Mouse (Mus musculus) natural killer cell, adult 2 months (primary cell): ENCODE results near the gene Lrrc75b.

Source experiments
- DNase-seq, 2 experiments: peaks; one replicate each; pipeline ENCODE4 v3.0.0; 2022; ENCODE audit warnings: low spot score in 2 of 2

Gene Lrrc75b

DNA sequence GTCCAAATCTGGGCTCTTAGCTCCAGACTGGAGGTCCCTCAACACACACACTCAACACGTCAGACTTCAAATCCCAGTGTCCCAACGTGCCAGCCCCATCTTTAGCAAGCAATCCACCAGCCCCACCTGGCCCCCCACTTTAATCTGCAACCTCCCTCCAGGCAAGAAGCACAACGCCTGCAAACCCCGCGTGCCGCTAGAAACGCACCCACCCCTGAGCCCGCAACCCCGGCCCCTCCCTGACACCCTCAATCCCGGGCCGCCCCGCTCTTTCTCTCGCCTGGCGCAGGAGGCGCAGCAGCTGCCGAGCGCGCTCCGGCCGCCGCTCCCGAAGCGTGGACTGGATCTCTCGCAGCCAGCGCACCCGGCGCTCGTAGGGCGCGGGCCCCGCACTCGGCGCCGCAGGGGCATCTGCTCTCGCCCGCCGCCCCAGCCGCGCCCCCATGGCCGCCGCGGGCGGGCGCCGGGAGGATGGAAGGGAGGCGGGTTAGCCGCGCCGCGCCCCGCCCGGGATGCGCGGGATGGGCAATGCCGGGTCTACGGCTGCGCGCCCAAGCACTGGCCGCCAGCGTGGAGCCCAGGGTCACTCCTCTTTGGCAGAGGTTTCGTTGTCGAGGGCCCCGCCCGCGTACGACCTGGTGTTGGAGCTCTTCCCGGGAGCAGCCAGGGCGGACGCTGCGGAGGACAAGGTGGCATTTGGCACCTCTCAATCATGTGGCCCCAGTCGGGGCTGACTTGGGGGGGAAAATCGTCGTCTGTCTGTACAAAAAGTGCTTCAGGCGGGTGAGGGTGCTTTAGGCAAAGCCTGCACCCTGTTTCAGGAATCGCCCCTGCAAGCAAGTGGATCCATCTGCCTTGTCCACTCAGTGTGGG, at the start of gene Lrrc75b:
TSS of gene Lrrc75b (minus strand) at position 655 of the 873 bp plus-strand sequence.
- no peak for DNase-seq

DNA sequence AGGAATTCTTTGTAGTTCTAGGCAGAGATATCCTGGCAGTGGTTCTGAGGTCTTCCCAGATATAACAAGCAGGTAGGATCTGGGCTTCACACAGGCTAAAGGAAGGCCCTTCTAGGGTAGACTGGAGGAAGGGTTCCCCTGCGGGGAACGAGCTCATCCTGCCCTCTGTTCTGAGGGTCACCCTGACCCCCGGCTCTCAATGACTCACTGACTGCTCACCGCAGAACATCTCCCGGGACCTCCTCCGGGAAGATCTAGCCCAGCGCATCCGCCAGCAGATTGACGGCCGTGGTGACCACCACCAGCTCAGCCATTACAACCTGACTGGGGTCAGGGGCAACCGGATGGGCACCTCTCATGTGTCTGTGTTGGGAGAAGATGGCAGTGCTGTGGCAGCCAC, 48.8 kb upstream of the Lrrc75b start:
- no peak for DNase-seq

DNA sequence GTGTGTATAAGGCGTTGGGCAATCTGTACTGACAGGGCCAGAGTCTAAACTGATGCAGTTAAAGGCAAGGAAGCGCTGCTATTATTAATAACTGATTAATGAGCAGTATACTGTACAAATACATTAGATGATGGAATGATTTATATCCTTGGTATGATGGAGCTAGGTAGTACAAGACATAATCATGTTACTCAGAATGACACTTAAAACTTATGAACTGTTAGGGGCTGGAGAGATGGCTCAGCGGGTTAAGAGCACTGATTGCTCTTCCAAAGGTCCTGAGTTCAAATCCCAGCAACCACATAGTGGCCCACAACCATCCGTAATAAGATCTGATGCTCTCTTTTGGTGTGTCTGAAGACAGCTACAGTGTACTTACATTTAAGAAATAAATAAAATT, 47.1 kb upstream of the Lrrc75b start:
- DNase-seq = no peak

DNA sequence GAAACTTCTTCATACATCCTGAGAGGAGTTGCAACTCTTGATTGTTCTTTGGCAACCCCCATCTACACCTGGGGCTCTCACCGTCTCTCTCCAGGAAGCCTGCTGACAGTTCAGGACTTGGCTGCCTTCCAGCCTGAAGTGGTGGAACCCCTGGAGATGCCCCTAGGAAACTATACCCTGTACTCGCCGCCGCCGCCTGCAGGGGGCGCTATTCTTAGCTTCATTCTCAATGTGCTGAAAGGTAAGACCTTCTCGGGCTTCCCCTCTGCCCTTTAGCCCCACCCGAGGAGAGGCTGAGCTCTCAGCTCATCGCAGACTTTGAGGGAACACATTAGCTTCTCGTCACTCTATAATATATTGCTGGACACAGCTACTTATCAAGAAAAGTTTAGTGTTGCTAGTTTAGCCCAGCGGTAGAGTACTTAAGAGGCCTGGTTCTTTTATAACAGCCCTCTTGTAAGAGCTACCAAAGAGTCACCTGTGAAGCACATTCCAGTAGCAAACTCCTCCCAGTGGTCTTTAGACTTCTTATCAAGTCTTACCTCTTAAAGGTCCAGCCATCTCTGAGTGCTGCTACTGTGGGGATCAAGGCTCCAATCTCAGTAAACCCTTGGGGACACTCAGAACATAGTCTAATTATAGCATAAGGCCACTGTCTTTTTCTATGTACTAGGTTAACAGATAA, 45.2 kb upstream of the Lrrc75b start:
- DNase-seq = peak in 1 of 2 experiments; percentile 29

DNA sequence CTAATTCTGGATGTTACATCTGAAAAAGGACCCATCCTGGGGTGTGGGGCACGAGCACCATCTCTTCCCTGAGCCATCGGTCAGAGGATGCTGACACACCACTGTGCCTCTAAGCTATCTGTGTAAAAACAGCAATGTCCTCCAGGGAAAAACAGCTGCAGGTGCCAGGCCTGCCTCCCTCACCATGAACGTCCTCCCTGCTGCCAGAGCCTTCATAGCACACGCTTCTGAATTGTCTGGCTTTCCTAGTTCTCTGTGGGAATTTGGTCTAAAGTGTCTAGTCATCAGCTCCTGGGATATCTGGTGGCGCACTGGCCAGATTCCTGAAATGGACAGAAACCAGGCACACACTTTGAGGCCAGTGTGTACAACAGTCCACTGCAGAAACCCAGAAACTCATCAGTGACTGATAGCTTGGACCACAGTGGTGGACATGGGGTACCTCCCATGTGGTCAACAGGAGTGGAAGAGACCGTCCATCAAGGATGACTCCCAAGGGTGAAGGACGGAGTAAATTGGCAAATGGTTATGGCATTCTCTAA, 40.1 kb upstream of the Lrrc75b start:
- no peak for DNase-seq

DNA sequence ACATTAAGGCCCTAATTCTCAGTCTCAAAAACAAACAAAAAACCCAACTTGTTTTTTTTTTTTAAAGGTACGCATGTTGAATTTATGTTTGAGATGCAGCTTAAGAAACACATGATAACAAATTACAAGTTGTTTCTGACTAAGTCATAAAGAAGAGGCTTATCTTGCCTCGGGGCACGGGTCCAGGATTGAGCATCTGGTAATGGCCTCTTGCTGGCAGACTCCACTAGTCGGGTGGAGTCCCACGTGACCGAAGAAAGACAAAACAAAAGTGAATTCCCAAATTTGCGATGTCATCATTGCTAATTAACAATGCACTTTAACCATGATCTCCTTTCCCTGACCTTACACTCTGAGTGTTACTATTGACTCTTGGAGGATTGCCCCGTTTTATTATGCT, 35.9 kb upstream of the Lrrc75b start:
- DNase-seq = no peak

DNA sequence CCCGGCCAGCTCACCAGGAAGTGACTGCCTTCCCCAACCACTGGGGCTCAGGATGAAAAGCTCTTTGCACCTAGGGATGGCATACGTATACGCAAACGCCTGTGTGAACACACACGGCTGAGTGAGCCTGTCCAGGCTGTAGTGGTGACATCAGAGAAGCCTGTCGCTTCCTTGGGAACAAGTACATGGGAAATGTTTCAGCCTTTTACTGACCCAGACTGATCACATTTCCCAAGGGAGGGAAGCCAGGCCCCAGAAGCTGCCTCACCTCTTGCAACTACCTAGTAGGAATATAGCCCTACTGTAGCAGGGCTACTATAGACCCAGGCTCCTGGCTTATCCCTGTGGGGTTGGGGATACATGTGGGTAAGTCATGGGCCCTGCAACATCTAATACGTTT, 32.5 kb upstream of the Lrrc75b start:
- DNase-seq = no peak

DNA sequence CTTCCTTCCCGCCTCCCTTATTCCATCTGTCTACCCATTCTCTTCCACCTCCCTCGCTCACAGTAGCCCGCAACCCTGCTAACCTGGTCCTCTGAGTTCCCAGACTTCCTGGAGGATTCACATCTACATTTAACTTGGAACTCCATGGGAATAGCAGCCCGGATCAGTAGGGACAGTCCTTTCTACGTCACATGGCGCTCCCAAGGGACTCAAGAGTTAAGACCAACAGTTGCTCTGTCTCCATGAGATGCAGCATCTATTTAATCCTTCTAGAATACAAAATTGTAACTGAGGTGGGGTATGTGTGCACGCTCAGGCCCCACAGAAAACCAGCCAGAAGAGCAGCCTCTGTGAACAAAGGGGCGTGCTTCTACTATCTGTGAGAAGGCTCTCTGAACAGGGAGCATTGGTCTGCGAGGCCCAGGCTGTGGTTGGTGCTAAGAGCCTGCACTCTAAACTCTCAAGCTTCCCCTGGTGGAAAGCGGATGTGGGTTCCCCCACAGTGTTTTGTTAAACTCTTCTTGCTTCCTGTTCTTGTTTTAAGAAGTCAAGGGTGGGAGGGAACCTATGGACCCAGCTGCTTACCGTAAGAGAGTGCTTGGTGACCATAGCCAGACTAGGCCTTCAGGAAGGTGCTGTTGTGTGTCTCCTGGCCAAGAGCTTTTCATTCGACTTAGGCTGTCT, 31.2 kb upstream of the Lrrc75b start:
- DNase-seq = peak; percentile 93 to 95

DNA sequence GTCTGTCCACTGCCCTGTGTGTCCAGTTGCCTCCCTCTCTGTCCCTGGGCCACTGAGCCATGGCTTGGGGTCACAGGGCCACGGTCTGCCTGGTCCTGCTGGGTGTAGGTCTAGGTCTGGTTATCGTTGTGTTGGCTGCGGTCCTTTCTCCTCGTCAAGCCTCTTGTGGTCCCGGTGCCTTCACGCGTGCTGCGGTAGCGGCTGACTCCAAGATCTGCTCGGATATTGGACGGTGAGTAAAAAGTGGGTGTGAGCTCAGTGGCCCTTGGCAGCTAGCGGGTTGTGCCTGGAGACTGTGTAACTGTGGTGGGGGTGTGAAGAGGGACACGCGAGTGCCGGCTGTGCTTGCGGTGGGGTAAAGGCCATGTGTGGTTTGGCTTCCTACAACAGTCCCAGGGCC, 29.5 kb upstream of the Lrrc75b start:
- DNase-seq = peak; percentile 61 to 75

DNA sequence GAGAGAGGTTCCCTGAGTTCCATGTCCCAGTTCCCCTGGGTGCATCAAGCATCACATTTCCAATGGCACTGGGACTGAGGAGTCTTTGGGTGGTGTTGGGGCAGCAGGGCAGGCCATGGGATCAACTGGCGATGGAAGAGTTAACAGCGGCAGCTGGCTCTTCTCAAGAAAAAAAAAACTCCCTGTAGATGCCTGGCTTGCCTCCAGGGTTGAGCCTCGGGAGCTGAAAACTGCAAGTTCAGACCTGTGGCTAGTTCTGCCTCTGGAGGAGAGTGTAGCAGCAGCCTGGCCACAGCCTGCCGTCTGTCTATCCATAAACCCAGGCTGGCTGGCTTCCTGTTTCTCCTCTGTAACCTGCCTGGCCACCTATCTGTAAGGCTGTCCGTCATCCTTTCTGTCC, 29.0 kb upstream of the Lrrc75b start, which contains the start of gene Ggt5:
TSS of gene Ggt5 (plus strand) at position 212 of the 400 bp plus-strand sequence.
- no peak for DNase-seq

DNA sequence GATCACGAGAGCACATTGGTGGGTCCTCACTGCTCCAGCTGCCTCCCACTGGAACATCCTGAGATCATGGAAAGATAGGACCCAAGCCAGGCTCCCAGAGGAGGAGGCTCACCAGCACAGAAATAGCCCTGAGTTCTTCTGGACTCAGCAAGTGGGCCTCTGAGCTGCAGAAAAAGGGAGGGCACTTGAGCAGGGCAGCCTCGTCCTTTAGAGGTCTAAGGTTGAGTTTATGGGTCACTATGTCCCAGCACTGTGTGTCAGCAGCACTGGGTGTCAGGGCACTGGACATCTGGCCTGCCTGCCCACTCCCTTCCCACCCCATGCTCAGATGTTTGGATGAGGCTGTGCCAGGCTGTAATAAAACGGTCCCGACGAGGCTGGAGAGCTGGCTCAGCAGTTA, 28.2 kb upstream of the Lrrc75b start:
- DNase-seq = no peak

DNA sequence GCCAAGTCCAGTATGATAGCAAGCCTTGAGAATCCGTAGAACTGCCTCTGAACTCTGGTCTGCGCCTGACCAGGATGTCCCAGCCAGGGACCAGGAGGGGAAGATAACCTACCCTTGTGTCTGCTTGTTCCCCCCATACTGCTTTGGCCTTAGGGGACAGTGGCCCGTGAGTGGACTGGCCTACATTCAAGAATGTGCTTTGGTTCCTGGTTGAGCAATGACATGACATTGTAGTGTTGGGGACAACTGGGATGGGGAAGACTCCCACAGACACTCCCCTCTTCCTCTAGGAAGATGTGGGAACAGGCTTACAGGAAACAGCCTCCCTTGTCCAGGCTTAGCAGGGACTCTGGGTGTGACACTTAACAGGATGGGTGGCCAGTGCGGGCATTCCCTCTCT, 27.7 kb upstream of the Lrrc75b start:
- no peak for DNase-seq

DNA sequence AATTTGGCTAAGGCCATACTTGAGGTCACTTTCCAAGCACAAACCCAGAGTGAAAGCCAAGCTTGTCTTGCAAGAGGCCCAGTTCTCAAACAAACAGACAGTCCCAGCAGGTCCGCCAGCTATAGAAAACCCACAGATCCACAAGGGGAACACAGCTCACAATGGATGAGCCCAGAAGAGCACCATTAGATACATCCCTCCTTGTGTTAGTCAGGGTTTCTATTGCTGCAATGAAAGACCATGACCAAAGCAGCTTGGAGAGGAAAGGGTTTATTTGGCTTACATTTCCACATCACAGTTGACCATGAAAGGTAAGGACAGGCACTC, 26.4 kb upstream of the Lrrc75b start:
- DNase-seq = no peak

DNA sequence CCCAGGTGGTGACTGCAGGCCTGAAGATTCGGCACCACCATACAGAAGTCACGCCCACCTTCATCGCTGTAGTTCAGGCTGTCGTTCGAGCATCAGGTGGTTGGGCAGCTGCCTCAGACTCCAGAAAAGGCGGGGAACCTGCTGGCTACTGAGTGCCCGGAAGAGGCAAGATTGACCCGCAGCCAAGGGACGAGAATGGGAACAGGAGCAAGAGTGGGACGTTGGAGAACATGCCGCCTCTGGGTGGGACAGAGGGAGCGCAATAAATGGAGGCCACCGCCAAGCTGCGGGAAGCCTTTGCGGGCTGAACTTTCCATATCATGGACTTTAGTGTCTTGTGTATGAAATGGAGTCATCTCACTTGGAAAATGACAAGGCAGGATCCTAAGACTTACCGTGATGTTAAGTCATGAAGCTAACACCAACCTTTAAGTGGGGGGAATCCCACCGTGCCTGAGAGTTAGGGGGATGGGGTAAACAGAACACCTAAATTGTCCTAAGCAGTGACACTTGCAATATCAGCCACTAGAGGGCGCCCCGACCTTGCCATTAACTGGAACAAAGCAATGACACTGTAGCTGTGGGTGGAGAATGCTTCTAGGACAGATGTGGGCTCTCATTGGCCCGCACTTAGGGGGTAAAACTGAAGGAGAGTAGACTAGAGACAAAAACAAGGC, 25.9 kb upstream of the Lrrc75b start:
- DNase-seq = peak; percentile 85 to 91

DNA sequence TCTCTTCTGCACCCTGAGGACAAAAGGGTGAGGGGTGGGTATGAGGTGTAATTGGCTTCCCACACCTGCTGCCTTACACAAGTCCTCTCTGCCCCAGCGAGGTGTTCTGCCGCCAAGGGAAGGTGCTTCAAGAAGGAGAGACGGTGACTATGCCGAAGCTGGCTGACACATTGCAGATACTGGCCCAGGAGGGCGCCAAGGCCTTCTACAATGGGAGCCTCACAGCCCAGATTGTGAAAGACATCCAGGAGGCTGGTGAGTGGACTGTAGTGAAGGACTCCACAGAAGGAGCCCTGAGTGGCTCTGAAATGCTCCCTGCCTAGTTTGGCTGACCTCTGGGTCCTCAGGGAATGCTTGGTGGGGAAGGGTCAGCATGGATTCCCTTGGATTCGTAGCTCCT, 19.0 kb upstream of the Lrrc75b start:
- DNase-seq = no peak

DNA sequence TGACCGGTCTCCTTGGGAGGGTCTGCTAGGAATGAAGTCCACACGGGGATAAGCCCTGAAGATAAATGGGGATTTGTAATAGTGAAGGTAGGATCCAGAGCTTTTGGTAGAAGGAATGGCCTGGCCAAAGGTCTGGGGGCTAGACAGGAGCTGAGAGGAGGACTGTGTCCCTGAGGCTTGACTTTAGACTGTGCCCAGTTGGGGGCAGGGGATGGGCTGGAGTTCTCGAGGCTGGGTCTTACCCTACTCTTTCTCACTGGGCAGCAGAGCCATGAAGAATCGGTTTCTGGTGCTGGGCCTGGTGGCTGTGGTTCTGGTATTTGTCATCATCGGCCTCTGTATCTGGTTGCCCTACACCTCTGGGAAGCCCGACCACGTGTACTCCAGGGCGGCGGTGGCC, 13.8 kb upstream of the Lrrc75b start:
- DNase-seq = no peak

DNA sequence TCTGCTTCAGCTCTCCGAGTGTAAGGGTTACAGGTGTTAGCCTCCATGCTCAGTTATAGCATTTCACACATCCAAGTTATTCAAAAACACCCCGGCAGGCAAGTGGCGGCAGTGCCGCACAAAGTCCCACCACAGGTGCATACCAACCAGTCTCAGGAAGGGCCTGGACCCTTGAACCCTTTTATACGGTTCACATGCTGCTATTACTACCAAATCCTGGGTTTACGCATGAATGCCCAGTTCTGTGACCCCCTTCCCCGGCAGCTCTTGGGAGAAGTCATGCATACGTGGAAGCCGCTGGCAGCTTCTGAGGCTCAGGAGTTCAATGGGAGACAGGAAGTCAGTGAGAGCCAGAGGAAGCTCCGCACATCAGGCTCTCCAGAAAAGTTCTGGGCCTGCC, 13.1 kb upstream of the Lrrc75b start:
- DNase-seq = no peak

DNA sequence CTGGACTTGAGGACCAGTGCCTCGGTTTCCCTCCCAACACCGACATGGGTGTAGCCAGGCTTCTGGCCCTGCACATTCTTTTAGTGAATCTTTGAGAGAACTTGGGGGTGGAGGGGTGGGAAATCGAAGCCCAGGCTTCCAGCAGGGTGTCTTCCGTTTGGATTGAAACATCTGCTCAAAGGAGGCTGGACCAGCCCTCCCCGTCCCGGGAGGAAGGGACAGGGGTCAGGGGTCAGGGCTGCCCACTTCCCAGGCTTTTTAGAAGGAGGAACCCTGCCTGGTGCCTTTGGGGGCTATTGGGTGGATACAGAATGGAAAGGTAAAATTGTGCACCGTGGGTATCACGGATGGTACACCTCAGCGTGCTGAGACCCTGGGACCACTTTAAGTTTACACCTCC, 11.8 kb upstream of the Lrrc75b start:
- DNase-seq = no peak

DNA sequence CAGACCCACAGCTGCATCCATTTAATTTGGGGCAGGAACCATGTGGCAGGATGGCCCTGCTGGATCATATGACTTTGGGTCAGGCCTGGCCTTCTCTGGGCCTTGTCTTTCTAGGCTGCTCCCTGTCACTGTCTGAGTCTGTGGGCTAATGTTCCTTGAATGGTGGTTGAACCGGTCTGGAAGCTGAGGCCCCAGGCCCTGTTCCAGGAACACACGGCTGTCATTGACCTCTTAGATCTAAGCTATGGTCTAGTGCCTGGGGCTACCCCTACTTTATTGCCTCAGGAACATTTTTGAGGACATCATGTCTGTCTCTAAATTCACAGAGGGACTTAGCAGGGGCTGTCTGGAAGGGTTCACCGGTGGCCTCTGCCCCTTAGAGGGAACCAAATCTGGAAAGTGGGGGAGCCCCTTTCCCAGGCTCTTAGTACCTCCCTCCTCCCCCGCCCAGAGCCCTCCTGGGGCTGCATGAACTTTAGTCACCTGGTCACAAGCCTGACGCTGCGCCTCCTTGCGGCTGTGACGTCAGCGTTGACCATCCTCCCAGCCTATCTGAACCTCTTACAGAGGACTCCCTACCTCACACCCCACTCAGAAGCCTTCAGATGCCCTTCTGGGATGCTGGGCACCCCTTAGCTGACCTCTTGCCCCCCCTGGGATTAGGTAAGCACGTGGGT, 11.0 kb upstream of the Lrrc75b start:
- DNase-seq = no peak

DNA sequence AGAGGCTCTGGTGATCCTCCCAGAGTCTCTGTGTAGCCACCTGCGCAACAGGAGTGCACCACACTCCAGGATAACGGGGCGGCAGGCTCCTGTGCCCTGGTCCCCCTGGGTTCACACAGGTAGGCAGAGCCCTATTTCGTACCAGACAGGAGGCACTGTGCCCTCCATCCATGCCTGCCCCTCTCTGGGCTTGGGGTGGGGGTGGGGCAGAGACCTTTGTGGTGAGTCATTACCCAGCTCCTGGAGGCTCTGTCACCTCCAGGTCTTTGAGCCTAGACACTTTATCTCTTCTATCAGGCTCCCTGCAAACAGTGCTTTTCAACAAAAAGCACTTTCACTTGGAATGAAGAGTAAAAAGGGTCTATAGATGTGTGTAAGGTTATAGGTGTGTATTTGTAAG, 8.7 kb upstream of the Lrrc75b start:
- DNase-seq = no peak

DNA sequence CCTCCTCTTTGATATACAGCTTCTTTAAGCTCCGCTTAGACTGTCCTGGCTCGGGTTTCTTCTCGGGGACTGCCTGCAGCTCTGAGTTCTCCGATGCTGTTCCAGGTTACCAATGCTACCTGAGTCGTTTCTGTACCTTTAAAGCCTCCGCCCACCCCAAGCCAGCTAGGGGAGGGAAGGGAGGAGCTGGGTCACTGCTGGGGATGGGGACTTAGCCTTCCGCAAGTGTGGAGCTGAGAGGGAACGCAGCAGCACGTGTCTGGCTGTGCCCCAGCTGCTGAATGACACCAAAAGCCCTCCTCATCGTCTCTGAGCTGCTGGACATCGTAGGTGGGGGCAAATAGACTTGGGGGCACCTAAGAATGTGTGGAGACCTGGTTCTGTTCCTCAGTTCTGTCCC, 8.3 kb upstream of the Lrrc75b start:
- no peak for DNase-seq
